Mouse (Mus musculus): Measurements from ENCODE around the gene Zdhhc8. TPM values are rescaled to one million over a fixed set of nuclear protein-coding genes. Genes with fewer than 3 reads are reported as not detected.

Gene Zdhhc8
- polyA plus RNA-seq, 1 experiment from 2014 or later: 12.2 TPM

- Histone ChIP-seq H3K4me1 (ENCODE audit: control insufficient read depth, insufficient read depth, low read length) (peaks cover 43% of the 10 kb centered on the region), H3K9me3 (ENCODE audit: control insufficient read depth, low read length) (no peaks in the 10 kb centered on the region), H3K36me3 (ENCODE audit: control insufficient read depth, insufficient read depth, low read length) (no peaks in the 10 kb centered on the region), H3K27me3 (ENCODE audit: control insufficient read depth, insufficient read depth, low read length) (no peaks in the 10 kb centered on the region), H3K4me3 (ENCODE audit: low read depth, low read length) (no peak overlapping the region), H3K27ac (ENCODE audit: low read depth, low read length) (peak overlapping the region; percentile 22; the same call in 1 of the 2 replicates), H3K4me2 (ENCODE audit: low read depth, low read length) (no peak overlapping the region), H3K9ac (replicated peaks; ENCODE audit: low read depth, low read length) (0 out of 2 replicates have a peak overlapping the region, but pooled peaks have one; percentile 12)
- WGBS: 31% methylated on average over 15 of the region's 15 CpGs
- ATAC-seq (ENCODE audit: low read depth): peak; percentile 65
Observed at GRCm38 (mm10) chr16:18194208-18194985, 40.5 kb downstream of the Zdhhc8 start.

- no peak overlapping the region for H3K9ac ChIP-seq (replicated peaks; ENCODE audit: low read depth, low read length)
- WGBS: 82% methylated on average over 2 of the region's 2 CpGs
- ATAC-seq (ENCODE audit: low read depth): no peak
- H3K4me3 ChIP-seq (ENCODE audit: low read depth, low read length): no peak overlapping the region
- H3K27ac ChIP-seq (ENCODE audit: low read depth, low read length): no peak overlapping the region
- H3K9me3 ChIP-seq (ENCODE audit: control insufficient read depth, low read length): no peaks in the 10 kb centered on the region
- peaks cover 16% of the 10 kb centered on the region for H3K4me1 ChIP-seq (ENCODE audit: control insufficient read depth, insufficient read depth, low read length)
- no peaks in the 10 kb centered on the region for H3K36me3 ChIP-seq (ENCODE audit: control insufficient read depth, insufficient read depth, low read length)
- H3K27me3 ChIP-seq (ENCODE audit: control insufficient read depth, insufficient read depth, low read length): no peaks in the 10 kb centered on the region
- H3K4me2 ChIP-seq (ENCODE audit: low read depth, low read length): no peak overlapping the region
Observed at GRCm38 (mm10) chr16:18191006-18191405, 43.9 kb downstream of the Zdhhc8 start.

DNA sequence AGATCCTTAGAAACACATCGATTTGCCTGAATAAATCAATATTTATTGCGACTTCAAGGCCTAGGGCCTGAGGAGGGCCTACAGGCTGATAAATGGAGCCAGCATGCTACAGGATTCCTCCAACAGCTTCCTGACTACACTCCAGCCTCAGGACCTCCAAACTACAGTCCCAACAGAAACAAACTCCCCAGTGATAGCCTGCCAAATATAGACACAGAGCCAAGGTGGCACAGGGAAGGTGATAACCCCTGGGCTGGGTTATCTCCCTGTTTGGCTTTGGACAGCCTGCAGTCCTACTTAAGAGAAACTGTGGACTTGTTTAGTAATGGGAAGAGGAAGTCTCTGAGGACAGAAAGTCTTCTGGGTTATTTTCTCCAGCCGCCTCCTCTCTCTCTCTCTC is 47.7 kb downstream of the Zdhhc8 start:
- WGBS: 82% methylated on average over 3 of the region's 3 CpGs
- Histone ChIP-seq H3K9me3 (ENCODE audit: control insufficient read depth, low read length) (no peaks in the 10 kb centered on the region), H3K4me3 (ENCODE audit: low read depth, low read length) (no peak overlapping the region), H3K9ac (replicated peaks; ENCODE audit: low read depth, low read length) (no peak overlapping the region), H3K36me3 (ENCODE audit: control insufficient read depth, insufficient read depth, low read length) (no peaks in the 10 kb centered on the region), H3K4me1 (ENCODE audit: control insufficient read depth, insufficient read depth, low read length) (peaks cover 8% of the 10 kb centered on the region; the same call in 1 of the 2 replicates), H3K4me2 (ENCODE audit: low read depth, low read length) (no peak overlapping the region), H3K27ac (ENCODE audit: low read depth, low read length) (no peak overlapping the region), H3K27me3 (ENCODE audit: control insufficient read depth, insufficient read depth, low read length) (no peaks in the 10 kb centered on the region)
- no peak for ATAC-seq (ENCODE audit: low read depth)

DNA sequence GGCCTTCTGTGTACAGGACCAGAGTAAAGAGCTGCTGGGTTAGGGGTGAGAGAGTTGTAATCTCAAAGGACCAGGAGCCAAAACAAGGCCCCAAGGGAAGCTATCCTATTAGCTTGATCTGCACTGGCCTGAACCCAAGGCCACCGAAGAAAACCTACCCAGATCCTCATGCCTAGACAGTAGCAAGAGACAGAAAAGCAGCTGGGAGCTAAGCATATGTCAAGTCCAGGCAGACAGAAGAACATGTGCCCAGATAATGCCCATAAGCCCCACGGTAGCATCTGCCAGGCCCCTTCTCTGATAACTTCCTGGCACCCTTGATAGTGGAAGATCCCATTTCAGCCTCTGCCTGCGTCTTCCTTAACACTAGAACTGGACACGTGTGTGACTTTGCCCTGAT is 48.1 kb downstream of the Zdhhc8 start:
- Histone ChIP-seq H3K27me3 (ENCODE audit: control insufficient read depth, insufficient read depth, low read length) (no peaks in the 10 kb centered on the region), H3K4me3 (ENCODE audit: low read depth, low read length) (no peak overlapping the region), H3K4me2 (ENCODE audit: low read depth, low read length) (no peak overlapping the region), H3K36me3 (ENCODE audit: control insufficient read depth, insufficient read depth, low read length) (no peaks in the 10 kb centered on the region), H3K9ac (replicated peaks; ENCODE audit: low read depth, low read length) (no peak overlapping the region), H3K9me3 (ENCODE audit: control insufficient read depth, low read length) (no peaks in the 10 kb centered on the region), H3K27ac (ENCODE audit: low read depth, low read length) (no peak overlapping the region; the same call in 1 of the 2 replicates), H3K4me1 (ENCODE audit: control insufficient read depth, insufficient read depth, low read length) (peaks cover 10% of the 10 kb centered on the region)
- 76% methylated on average over 4 of the region's 4 CpGs for WGBS
- ATAC-seq (ENCODE audit: low read depth): no peak

- H3K4me3 ChIP-seq (ENCODE audit: low read depth, low read length): no peak overlapping the region
- no peaks in the 10 kb centered on the region for H3K9me3 ChIP-seq (ENCODE audit: control insufficient read depth, low read length)
- peak; percentile 54 for ATAC-seq (ENCODE audit: low read depth)
- H3K27ac ChIP-seq (ENCODE audit: low read depth, low read length): peak overlapping the region; percentile 34; the same call in 1 of the 2 replicates
- H3K36me3 ChIP-seq (ENCODE audit: control insufficient read depth, insufficient read depth, low read length): no peaks in the 10 kb centered on the region
- no peak overlapping the region for H3K4me2 ChIP-seq (ENCODE audit: low read depth, low read length)
- H3K4me1 ChIP-seq (ENCODE audit: control insufficient read depth, insufficient read depth, low read length): peaks cover 20% of the 10 kb centered on the region
- no peaks in the 10 kb centered on the region for H3K27me3 ChIP-seq (ENCODE audit: control insufficient read depth, insufficient read depth, low read length)
- H3K9ac ChIP-seq (replicated peaks; ENCODE audit: low read depth, low read length): no peak overlapping the region
- WGBS: 18% methylated on average over 8 of the region's 8 CpGs
Observed at GRCm38 (mm10) chr16:18185715-18186449, 49.1 kb downstream of the Zdhhc8 start.

DNA sequence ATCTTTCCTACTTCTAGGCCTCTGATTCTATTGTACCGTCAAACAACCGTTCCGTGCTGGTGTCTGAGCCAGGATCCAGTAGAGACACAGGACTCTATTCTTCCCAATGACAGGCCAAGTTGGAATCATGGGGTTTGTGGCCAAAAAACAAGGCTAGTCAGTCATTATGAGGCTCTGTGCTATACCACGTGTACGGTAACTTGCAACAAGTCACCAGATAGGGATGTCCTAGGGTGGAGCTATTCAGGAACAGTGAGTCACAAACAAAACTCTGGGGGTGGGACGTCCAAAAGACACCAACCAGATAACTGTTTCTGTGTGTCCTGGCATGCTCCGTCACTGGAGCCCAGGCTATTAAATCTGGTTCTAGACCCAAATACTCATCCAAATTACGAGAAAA is 52.2 kb downstream of the Zdhhc8 start:
- peaks cover 22% of the 10 kb centered on the region for H3K4me1 ChIP-seq (ENCODE audit: control insufficient read depth, insufficient read depth, low read length)
- no peaks in the 10 kb centered on the region for H3K36me3 ChIP-seq (ENCODE audit: control insufficient read depth, insufficient read depth, low read length)
- no peaks in the 10 kb centered on the region for H3K9me3 ChIP-seq (ENCODE audit: control insufficient read depth, low read length)
- H3K27ac ChIP-seq (ENCODE audit: low read depth, low read length): no peak overlapping the region
- ATAC-seq (ENCODE audit: low read depth): no peak
- no peak overlapping the region for H3K4me3 ChIP-seq (ENCODE audit: low read depth, low read length)
- H3K4me2 ChIP-seq (ENCODE audit: low read depth, low read length): no peak overlapping the region
- 83% methylated on average over 8 of the region's 8 CpGs for WGBS
- no peaks in the 10 kb centered on the region for H3K27me3 ChIP-seq (ENCODE audit: control insufficient read depth, insufficient read depth, low read length)
- H3K9ac ChIP-seq (replicated peaks; ENCODE audit: low read depth, low read length): no peak overlapping the region

- peak; percentile 73 for ATAC-seq (ENCODE audit: low read depth)
- 8% methylated on average over 10 of the region's 10 CpGs for WGBS
- Histone ChIP-seq H3K4me2 (ENCODE audit: low read depth, low read length) (no peak overlapping the region), H3K4me3 (ENCODE audit: low read depth, low read length) (no peak overlapping the region), H3K4me1 (ENCODE audit: control insufficient read depth, insufficient read depth, low read length) (peaks cover 22% of the 10 kb centered on the region), H3K9ac (replicated peaks; ENCODE audit: low read depth, low read length) (no peak overlapping the region), H3K9me3 (ENCODE audit: control insufficient read depth, low read length) (no peaks in the 10 kb centered on the region), H3K27ac (ENCODE audit: low read depth, low read length) (peak overlapping the region; percentile 22; the same call in 1 of the 2 replicates), H3K36me3 (ENCODE audit: control insufficient read depth, insufficient read depth, low read length) (no peaks in the 10 kb centered on the region), H3K27me3 (ENCODE audit: control insufficient read depth, insufficient read depth, low read length) (no peaks in the 10 kb centered on the region)
Observed at GRCm38 (mm10) chr16:18181398-18181797, 53.5 kb downstream of the Zdhhc8 start.

- H3K4me2 ChIP-seq (ENCODE audit: low read depth, low read length): no peak overlapping the region
- ATAC-seq (ENCODE audit: low read depth): no peak
- H3K4me3 ChIP-seq (ENCODE audit: low read depth, low read length): no peak overlapping the region
- no peaks in the 10 kb centered on the region for H3K36me3 ChIP-seq (ENCODE audit: control insufficient read depth, insufficient read depth, low read length)
- H3K4me1 ChIP-seq (ENCODE audit: control insufficient read depth, insufficient read depth, low read length): peaks cover 14% of the 10 kb centered on the region
- H3K27me3 ChIP-seq (ENCODE audit: control insufficient read depth, insufficient read depth, low read length): no peaks in the 10 kb centered on the region
- H3K9me3 ChIP-seq (ENCODE audit: control insufficient read depth, low read length): no peaks in the 10 kb centered on the region
- H3K27ac ChIP-seq (ENCODE audit: low read depth, low read length): no peak overlapping the region
- no peak overlapping the region for H3K9ac ChIP-seq (replicated peaks; ENCODE audit: low read depth, low read length)
- WGBS: 63% methylated on average over 2 of the region's 2 CpGs
Observed at GRCm38 (mm10) chr16:18179591-18179990, 55.3 kb downstream of the Zdhhc8 start.

DNA sequence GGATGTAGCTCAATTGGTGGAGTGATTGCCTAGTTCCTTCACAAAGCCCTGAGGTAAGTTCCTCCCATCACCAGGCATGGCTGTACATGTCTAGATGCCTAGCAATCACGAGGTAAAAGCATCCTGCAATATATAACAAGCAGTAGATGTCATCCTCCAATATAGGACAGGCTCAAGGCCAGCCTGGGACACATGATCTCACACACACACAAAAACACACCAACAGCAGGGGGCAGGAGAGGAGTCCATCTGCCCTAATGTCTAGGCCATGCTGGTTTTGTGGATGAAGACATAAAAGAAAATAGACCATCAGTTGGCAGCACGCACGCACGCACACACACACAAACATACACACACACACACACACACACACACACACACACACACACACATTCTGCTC is 58.2 kb downstream of the Zdhhc8 start:
- H3K36me3 ChIP-seq (ENCODE audit: control insufficient read depth, insufficient read depth, low read length): no peaks in the 10 kb centered on the region
- WGBS: 75% methylated on average over 4 of the region's 4 CpGs
- H3K9me3 ChIP-seq (ENCODE audit: control insufficient read depth, low read length): no peaks in the 10 kb centered on the region
- H3K4me3 ChIP-seq (ENCODE audit: low read depth, low read length): no peak overlapping the region
- H3K27me3 ChIP-seq (ENCODE audit: control insufficient read depth, insufficient read depth, low read length): no peaks in the 10 kb centered on the region
- no peak for ATAC-seq (ENCODE audit: low read depth)
- peaks cover 11% of the 10 kb centered on the region for H3K4me1 ChIP-seq (ENCODE audit: control insufficient read depth, insufficient read depth, low read length)
- H3K9ac ChIP-seq (replicated peaks; ENCODE audit: low read depth, low read length): no peak overlapping the region
- H3K27ac ChIP-seq (ENCODE audit: low read depth, low read length): no peak overlapping the region
- H3K4me2 ChIP-seq (ENCODE audit: low read depth, low read length): no peak overlapping the region

Measured in neural tube, embryonic 14.5 days (tissue).